ENCODE assay signal across 9 mouse cellular contexts in the genomic region with DNA sequence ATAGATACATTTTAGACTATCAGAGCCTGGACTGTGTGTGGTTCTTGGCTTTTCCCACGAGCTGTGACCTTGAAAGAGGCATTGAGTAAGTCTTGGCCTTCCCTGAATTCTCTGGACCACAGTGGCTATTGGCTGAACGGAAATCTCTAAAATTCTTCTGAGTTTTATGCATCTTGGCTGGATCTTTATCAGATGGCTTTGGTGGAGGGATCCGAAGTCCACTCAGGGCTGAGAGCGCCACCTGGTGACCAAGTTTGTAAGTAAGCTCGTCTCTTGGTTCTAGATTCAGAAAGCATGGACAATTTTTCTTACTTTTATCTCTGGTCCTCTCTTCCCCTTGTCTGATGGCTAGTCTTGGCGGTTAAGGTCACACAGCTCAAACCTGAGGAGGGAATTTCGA. TPM values are rescaled to one million over a fixed set of nuclear protein-coding genes. Genes with fewer than 3 reads are reported as not detected.
A peak's percentile ranks its signal among the peaks of the same experiment; 100 is the strongest.
DNase-seq lines count a peak whose midpoint lies in the region; ATAC-seq and TF ChIP-seq lines count a peak whose summit lies in the region.
"Had no signal": no experiment of that assay in that cellular context is flagged by ENCODE, and none has a peak within 500 bp of the region (broad histone marks: within the 10 kb centered on the region; RNA-seq: fewer than 3 reads in every experiment).

No protein-coding gene starts in this region.

- no peak overlapping the region for H3K4me3 ChIP-seq in heart, embryonic 10.5 days
- H3K4me3 ChIP-seq in olfactory bulb, adult 2 months (ENCODE audit: insufficient read depth, low read depth, low read length): no peak overlapping the region
- H3K4me3 ChIP-seq: lung, embryonic 15.5 days had no signal

- 69% methylated on average over 7 of the region's 7 CpGs for WGBS in heart, embryonic 10.5 days
- 52% methylated on average over 7 of the region's 7 CpGs for WGBS in olfactory bulb, adult 2 months

- no peak for TF ChIP-seq POLR2A in olfactory bulb, adult 2 months (IDR thresholded peaks at IDR 0.05; ENCODE audit: insufficient read depth, low read depth, low read length)

- no peaks in the 10 kb centered on the region for H3K9me3 ChIP-seq in heart, embryonic 10.5 days
- H3K9me3 ChIP-seq: lung, embryonic 15.5 days had no signal

- peak; percentile 30; the same call in 1 of the 2 replicates for TF ChIP-seq CTCF in olfactory bulb, adult 2 months (IDR thresholded peaks at IDR 0.05; ENCODE audit: insufficient read depth, low read depth, low read length)

- H3K27me3 ChIP-seq in heart, embryonic 10.5 days (ENCODE audit: insufficient read depth, poor library complexity, severe bottlenecking): no peaks in the 10 kb centered on the region
- H3K27me3 ChIP-seq: lung, embryonic 15.5 days had no signal

- peaks cover 15% of the 10 kb centered on the region for H3K4me1 ChIP-seq in heart, embryonic 10.5 days
- no peaks in the 10 kb centered on the region for H3K4me1 ChIP-seq in olfactory bulb, adult 2 months (ENCODE audit: control insufficient read depth, insufficient read depth, low read length)
- H3K4me1 ChIP-seq: lung, embryonic 15.5 days had no signal

- intact Hi-C loops in left cerebral cortex, postnatal 25 days (cut with DNase I): loop anchor here (5.0 kb wide), 4 partner anchors 82 to 188 kb away; a partner anchor contains a TSS

- no peaks in the 10 kb centered on the region for H3K36me3 ChIP-seq in heart, embryonic 10.5 days
- H3K36me3 ChIP-seq: lung, embryonic 15.5 days had no signal

- peak; percentile 25 to 58 for DNase-seq in heart, adult 9 months (ENCODE audit: low spot score in 2 of 2)
- no peak for DNase-seq in heart, embryonic 10.5 days (ENCODE audit: low spot score)
- peak; percentile 83 to 84 for DNase-seq in adrenal gland, adult 18-20 months (ENCODE audit: low spot score in 2 of 2)
- peak; percentile 79 for DNase-seq in embryo, embryonic 10 days (ENCODE audit: low spot score)
- peak; percentile 70 to 78 for DNase-seq in left cerebral cortex, postnatal 25 days (ENCODE audit: low spot score in 2 of 2)
- peak; percentile 84 for DNase-seq in testis, postnatal 14 days (ENCODE audit: low spot score)

- ATAC-seq in hematopoietic stem cell, adult 5-6 weeks (replicated peaks in 1 of 2; ENCODE audit: insufficient read depth in 1 of 2, low FRiP score in 2 of 2, low TSS enrichment in 1 of 2, low read depth in 1 of 2, poor library complexity in 2 of 2, severe bottlenecking in 2 of 2): peak; percentile 45 to 53; a peak in 2 of 4 replicates

- H3K27ac ChIP-seq in heart, embryonic 10.5 days: no peak overlapping the region
- no peak overlapping the region for H3K27ac ChIP-seq in olfactory bulb, adult 2 months (ENCODE audit: insufficient read depth, low read depth, low read length)
- H3K27ac ChIP-seq: lung, embryonic 15.5 days had no signal

RNA-seq across cellular contexts. Expression of a gene that starts 13.9 kb away (rescaled TPM):
- 5.4 and 5.8 TPM in 2 replicates for polyA plus RNA-seq in heart, embryonic 10.5 days (2016; fragmentation: Nextera tagmentation; extraction: Ambion mirVana)
- total RNA-seq in adrenal gland, adult 18-20 months (2021): 10 to 100 TPM; 11.3 to 16.2 TPM
- total RNA-seq in hematopoietic stem cell, adult 5-6 weeks (2017): 9.7 and 10.4 TPM in 2 replicates
- 1 to 10 TPM; 1.4 to 3.3 TPM for total RNA-seq in left cerebral cortex, postnatal 25 days (2021)
- not detected in 2 replicates for polyA plus RNA-seq in olfactory bulb, adult 2 months (2012; ENCODE audit: insufficient read depth, insufficient read length, low replicate concordance, missing spikeins)

RNA-seq across cellular contexts. Expression of a gene that starts 17.5 kb away (rescaled TPM):
- 614 and 687 TPM in 2 replicates for polyA plus RNA-seq in heart, embryonic 10.5 days (2016; fragmentation: Nextera tagmentation; extraction: Ambion mirVana)
- total RNA-seq in adrenal gland, adult 18-20 months (2021): 1,000 to 10,000 TPM; 1,102 to 1,483 TPM
- 84.6 and 158 TPM in 2 replicates for total RNA-seq in hematopoietic stem cell, adult 5-6 weeks (2017)
- total RNA-seq in left cerebral cortex, postnatal 25 days (2021): 100 to 1,000 TPM; 685 to 722 TPM
- not detected in 2 replicates for polyA plus RNA-seq in olfactory bulb, adult 2 months (2012; ENCODE audit: insufficient read depth, insufficient read length, low replicate concordance, missing spikeins)

RNA-seq across cellular contexts. Expression of a gene that starts 52.2 kb away (rescaled TPM):
- 79.6 and 88.4 TPM in 2 replicates for polyA plus RNA-seq in heart, embryonic 10.5 days (2016; fragmentation: Nextera tagmentation; extraction: Ambion mirVana)
- 100 to 1,000 TPM; 126 to 138 TPM for total RNA-seq in adrenal gland, adult 18-20 months (2021)
- 13.6 and 19.2 TPM in 2 replicates for total RNA-seq in hematopoietic stem cell, adult 5-6 weeks (2017)
- 100 to 1,000 TPM; 319 to 325 TPM for total RNA-seq in left cerebral cortex, postnatal 25 days (2021)
- polyA plus RNA-seq in olfactory bulb, adult 2 months (2012; ENCODE audit: insufficient read depth, insufficient read length, low replicate concordance, missing spikeins): not detected in 2 replicates
